Mouse (Mus musculus): ENCODE results near the gene Ube2v1.

Gene Ube2v1

DNA sequence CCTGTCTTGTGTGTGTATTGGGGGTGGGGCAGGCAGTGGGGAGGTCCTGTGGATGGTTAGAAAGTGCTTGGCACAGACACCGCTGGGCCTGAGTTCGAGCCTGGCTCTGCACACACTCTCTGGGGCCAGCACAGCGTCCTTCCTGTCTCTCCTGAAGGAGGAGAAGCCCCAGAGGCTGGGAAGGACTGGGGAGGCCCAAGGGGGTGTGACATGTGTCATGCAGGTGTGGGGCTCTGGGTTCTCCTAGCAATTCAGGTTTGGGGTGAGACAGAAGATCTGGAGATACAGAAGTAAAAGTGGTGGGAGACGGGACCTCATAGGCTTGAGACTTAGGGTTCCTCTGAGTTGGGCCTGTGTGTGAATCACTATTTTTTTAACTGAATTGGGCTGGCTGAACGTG, 68.9 kb downstream of the Ube2v1 start:
- no peak for ATAC-seq (ENCODE audit: low TSS enrichment)

DNA sequence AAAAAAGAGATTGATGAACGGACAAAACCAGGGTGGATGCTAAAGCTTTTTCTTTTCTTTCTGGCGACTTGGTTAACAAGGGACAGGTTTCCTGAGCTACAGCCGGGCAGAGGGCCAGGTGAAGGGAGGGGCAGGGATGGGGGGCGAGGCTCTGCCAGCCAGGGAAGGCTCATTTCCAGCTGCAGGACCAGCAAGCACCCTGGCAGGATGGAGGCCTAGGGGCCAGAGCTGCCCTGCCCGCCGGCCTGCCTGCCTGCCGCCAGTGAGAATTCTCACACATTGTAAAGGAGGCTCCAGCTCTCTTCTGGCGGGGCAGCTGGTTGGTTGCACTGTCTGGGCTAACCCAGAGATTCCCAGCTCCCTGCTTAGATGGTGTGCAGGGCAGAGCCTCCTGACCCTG, 69.8 kb downstream of the Ube2v1 start:
- no peak for ATAC-seq (ENCODE audit: low TSS enrichment)

GRCm38 (mm10) chr2:167559413-167559812, 72.5 kb downstream of the Ube2v1 start:
- ATAC-seq (ENCODE audit: low TSS enrichment) = no peak
